Mouse (Mus musculus) liver, adult 2 months (tissue): ENCODE data around the gene Sntg2. TPM values are rescaled to one million over a fixed set of nuclear protein-coding genes. Genes with fewer than 3 reads are reported as not detected.

Source experiments
- DNase-seq: peaks from one replicate; pipeline ENCODE4 v3.0.0-alpha.2; 2011; ENCODE audit warnings: low read depth, low spot score; ENCODE audit errors: extremely low read depth
- H3K27ac ChIP-seq: fragments of 200-500 bp; replicated peaks from 2 replicates; pipeline ENCODE4 v1.5.1; 2012; ENCODE audit warnings: low read depth, mild to moderate bottlenecking, control low read depth, inconsistent platforms, low read length; ENCODE audit not compliant: insufficient read depth
- H3K27me3 ChIP-seq: fragments of 200-500 bp; 2 replicates; pipeline ENCODE4 v1.6.1; 2012; ENCODE audit warnings: mild to moderate bottlenecking, moderate library complexity, low read length, inconsistent platforms; ENCODE audit not compliant: control insufficient read depth, insufficient read depth
- H3K36me3 ChIP-seq: fragments of 200-500 bp; 2 replicates; pipeline ENCODE4 v1.6.1; 2012; ENCODE audit warnings: low read length, inconsistent platforms; ENCODE audit not compliant: control insufficient read depth, insufficient read depth
- H3K4me1 ChIP-seq: fragments of 200-500 bp; 2 replicates; pipeline ENCODE4 v1.6.1; 2011; ENCODE audit warnings: low read length; ENCODE audit not compliant: control insufficient read depth, insufficient read depth
- H3K4me3 ChIP-seq: fragments of 200-500 bp; 2 replicates; pipeline ENCODE4 v1.5.1; 2011; ENCODE audit warnings: low read depth, mild to moderate bottlenecking, control low read depth, low read length, moderate library complexity; ENCODE audit not compliant: insufficient read depth
- H3K79me2 ChIP-seq: fragments of 200-500 bp; 2 replicates; pipeline ENCODE4 v1.6.1; 2012; ENCODE audit warnings: inconsistent platforms, mild to moderate bottlenecking, low read length, moderate library complexity; ENCODE audit not compliant: control insufficient read depth, insufficient read depth
- H3K9ac ChIP-seq: fragments of 200-500 bp; 2 replicates; pipeline ENCODE4 v1.6.1; 2012; ENCODE audit warnings: low read depth, mild to moderate bottlenecking, control low read depth, inconsistent platforms, low read length
- CTCF ChIP-seq: fragments of 200-500 bp; IDR thresholded peaks from 2 replicates; pipeline ENCODE4 v1.5.1; 2011; ENCODE audit warnings: low read depth, low read length, control low read depth
- POLR2A ChIP-seq: fragments of 200-500 bp; IDR thresholded peaks from 2 replicates; pipeline ENCODE4 v1.6.1; 2011; ENCODE audit warnings: low read length, control low read depth; ENCODE audit not compliant: insufficient read depth; ENCODE audit errors: extremely low read depth
- WGBS: fragments of 180-500 bp; shearing (Covaris S2); methylation state at CpG from one replicate; pipeline ENCODE4 v1.1.7; 2018; 5-methylcytosine and 5-hydroxymethylcytosine counted together
- polyA plus RNA-seq: library from polyadenylated mRNA; depleted of rRNA; stranded (reverse); fragments of >200 nt; gene quantifications from 2 replicates; pipeline ENCODE4 v1.2.3, GENCODE M21; 2012
- total RNA-seq: library from RNA; depleted of rRNA; stranded (reverse); fragments of >200 nt; gene quantifications from 2 replicates; pipeline ENCODE4 v1.2.3, GENCODE M21; 2014

The Sntg2 gene
- total and polyA plus RNA-seq, 2 experiments = 4.6 to 15.7 TPM

DNA sequence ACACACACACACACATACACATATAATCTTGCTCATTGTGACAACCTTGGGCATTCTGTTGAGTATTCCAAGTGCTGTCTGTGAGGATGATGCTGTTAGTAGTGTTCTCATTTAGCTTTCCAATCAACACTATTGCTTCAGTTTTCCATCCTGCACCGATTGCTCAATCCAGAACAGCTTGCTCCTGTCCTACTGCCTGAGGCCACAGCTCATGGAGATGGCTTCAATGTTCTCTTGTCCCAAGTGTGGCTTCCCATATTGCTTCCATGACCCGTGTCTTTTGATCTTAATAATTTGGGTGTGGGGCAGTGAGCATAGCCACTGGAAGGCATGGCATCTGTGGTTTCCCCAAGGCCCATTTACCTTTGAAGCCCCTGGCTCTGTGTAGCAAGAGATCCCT is 162.8 kb downstream of the Sntg2 start:
- Histone ChIP-seq H3K9ac (no peak overlapping the region), H3K79me2 (no peaks in the 10 kb centered on the region), H3K4me1 (peaks cover 7% of the 10 kb centered on the region), H3K27ac (no peak overlapping the region), H3K4me3 (no peak overlapping the region), H3K27me3 (no peaks in the 10 kb centered on the region), H3K36me3 (peaks cover 2% of the 10 kb centered on the region)
- DNase-seq = no peak
- WGBS = 74% methylated on average over 2 of the region's 2 CpGs
- TF ChIP-seq POLR2A (no peak), CTCF (no peak)

DNA sequence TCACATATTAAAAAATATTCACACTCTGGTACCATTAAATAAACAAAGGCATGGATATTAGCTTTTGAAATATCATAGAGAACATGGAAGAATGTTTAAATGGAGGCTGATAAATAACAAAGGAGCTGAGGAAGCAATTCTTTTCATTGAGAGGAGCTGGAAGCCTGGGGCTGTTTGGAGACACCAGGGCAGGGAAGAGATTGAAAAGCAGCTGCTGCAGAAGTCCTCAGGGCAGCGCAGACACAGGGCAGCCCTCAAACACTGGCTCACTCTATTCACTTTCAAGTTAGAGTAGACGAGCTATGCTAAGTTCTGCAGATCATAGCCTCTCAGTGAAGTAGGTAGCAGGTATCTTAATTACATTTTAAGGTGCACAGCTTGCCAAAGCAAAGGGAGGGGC is 164.6 kb downstream of the Sntg2 start:
- H3K27ac ChIP-seq = no peak overlapping the region

DNA sequence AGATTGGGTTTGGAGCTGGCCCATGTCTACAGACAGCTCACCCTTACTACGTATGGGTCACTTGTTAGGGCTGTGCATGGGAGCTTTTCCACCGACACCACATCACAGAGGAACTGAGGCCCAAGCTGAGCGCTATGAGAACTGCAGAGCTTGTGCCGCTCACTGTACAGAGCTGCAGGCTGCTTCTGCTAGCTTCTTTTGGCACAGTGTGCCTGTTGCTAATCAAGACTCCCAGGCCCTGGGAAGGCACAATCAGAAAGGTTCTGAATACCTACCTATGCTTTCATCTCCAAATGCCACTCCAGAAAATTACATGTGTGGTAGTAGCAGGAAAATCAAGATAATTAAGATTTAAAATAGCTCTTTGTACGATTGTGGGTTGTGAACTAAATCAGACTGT is 165.1 kb downstream of the Sntg2 start:
- no peaks in the 10 kb centered on the region for H3K79me2 ChIP-seq
- H3K4me3 ChIP-seq = no peak overlapping the region
- TF ChIP-seq CTCF = no peak
- no peak for TF ChIP-seq POLR2A
- H3K4me1 ChIP-seq = no peaks in the 10 kb centered on the region
- H3K27me3 ChIP-seq = no peaks in the 10 kb centered on the region
- H3K36me3 ChIP-seq = peaks cover 2% of the 10 kb centered on the region
- WGBS = 85% methylated on average over 5 of the region's 5 CpGs
- no peak overlapping the region for H3K27ac ChIP-seq
- DNase-seq = no peak
- H3K9ac ChIP-seq = no peak overlapping the region

More for the DNA sequence above, 164.6 kb downstream of the Sntg2 start:
- no peaks in the 10 kb centered on the region for H3K27me3 ChIP-seq
- H3K4me3 ChIP-seq = no peak overlapping the region
- no peaks in the 10 kb centered on the region for H3K4me1 ChIP-seq
- H3K79me2 ChIP-seq = no peaks in the 10 kb centered on the region
- no peak for DNase-seq
- WGBS = 67% methylated on average over 2 of the region's 2 CpGs
- peaks cover 2% of the 10 kb centered on the region for H3K36me3 ChIP-seq
- no peak overlapping the region for H3K9ac ChIP-seq
- TF ChIP-seq CTCF (no peak), POLR2A (no peak)

DNA sequence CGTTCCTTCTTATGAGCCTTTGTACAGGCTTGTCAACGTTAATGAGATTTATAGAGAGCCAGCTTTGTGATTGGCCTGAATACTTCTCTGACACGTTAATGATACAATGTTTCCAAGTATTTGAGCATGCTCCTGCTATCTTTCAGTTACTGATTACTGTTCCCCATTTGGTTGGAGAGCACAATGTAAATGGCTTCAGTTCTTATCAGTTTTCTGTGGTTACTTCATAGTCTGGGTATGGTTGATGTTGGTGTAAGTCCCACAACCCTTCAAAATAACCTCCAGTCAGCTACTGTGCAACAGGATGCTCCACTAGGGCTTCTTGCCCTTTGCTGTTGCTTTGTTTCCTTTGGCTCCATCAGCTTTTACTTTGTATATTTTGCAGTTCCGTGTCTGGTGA is 168.7 kb downstream of the Sntg2 start:
- Histone ChIP-seq H3K27ac (no peak overlapping the region), H3K4me1 (peaks cover 10% of the 10 kb centered on the region), H3K27me3 (no peaks in the 10 kb centered on the region), H3K4me3 (no peak overlapping the region), H3K36me3 (no peaks in the 10 kb centered on the region; the same call in 1 of the 2 replicates), H3K79me2 (no peaks in the 10 kb centered on the region), H3K9ac (no peak overlapping the region)
- WGBS = 70% methylated on average over 4 of the region's 4 CpGs
- TF ChIP-seq POLR2A (no peak), CTCF (no peak)
- DNase-seq = no peak

DNA sequence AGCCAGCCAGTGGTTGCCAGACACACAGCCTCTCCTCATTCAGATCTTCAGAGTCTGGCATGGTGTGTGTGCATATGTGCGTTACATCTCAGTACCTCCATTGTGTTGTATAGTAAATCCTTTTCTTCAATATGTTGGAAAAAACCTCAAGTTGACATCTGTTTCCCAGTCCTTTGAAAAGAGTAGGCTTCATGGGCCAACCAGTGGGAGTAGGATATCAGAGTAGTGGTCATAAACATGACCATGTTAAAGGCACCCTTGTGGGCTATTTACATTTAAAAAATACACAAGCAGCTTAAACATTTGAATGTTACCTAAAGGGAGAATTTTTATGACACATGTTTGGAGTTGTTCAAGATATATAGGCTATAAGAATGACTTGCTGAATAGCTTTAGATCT is 170.4 kb downstream of the Sntg2 start:
- Histone ChIP-seq H3K27ac (no peak overlapping the region), H3K9ac (no peak overlapping the region), H3K4me1 (peaks cover 20% of the 10 kb centered on the region), H3K36me3 (no peaks in the 10 kb centered on the region; the same call in 1 of the 2 replicates), H3K79me2 (no peaks in the 10 kb centered on the region), H3K27me3 (no peaks in the 10 kb centered on the region), H3K4me3 (no peak overlapping the region)
- WGBS = 92% methylated on average over 1 of the region's 1 CpGs
- TF ChIP-seq POLR2A = no peak
- no peak for TF ChIP-seq CTCF
- no peak for DNase-seq

DNA sequence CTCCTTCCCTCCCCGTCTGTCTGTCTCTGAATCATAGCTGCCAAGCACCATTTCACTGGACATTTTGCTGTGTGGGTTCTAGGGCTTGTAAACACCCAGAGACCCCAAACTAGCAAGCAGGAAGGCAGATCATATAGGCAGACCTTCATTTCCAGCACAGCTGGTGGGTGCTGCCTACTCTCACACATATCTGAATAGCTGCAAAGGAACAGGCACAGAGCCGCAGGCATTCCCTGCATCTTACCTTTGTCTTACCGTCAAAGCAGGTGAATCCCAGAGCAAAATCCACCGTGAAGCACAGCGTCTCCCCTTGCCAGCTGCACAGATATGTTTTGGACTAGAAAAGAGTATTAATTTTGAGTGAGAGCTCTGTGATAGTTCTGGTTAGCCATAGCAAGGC is 172.1 kb downstream of the Sntg2 start:
- H3K9ac ChIP-seq = no peak overlapping the region
- peaks cover 20% of the 10 kb centered on the region for H3K4me1 ChIP-seq
- TF ChIP-seq POLR2A (no peak), CTCF (no peak)
- H3K36me3 ChIP-seq = no peaks in the 10 kb centered on the region
- WGBS = 70% methylated on average over 5 of the region's 5 CpGs
- H3K4me3 ChIP-seq = no peak overlapping the region
- H3K27ac ChIP-seq = no peak overlapping the region
- H3K27me3 ChIP-seq = no peaks in the 10 kb centered on the region
- DNase-seq = no peak
- H3K79me2 ChIP-seq = no peaks in the 10 kb centered on the region

DNA sequence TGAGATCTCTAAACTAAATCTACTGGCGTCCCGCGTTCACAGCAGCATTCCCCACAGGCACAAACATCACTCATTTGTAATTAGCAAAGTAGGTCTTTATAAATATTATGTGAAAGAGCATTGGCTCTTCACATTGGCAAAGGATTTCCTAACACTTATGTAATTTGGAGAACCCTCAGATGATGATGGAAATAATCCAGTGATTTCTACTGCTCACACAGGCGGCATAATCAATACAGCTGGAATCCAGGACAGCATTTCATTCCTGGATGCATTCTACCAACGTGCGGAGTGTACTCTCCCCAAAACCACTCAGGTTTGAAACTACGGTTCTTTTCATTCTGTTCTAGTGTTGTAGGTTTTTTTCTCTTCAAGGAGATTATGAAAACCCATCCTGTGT is 172.6 kb downstream of the Sntg2 start:
- DNase-seq = peak; percentile 91
- Histone ChIP-seq H3K4me3 (no peak overlapping the region), H3K36me3 (no peaks in the 10 kb centered on the region), H3K79me2 (no peaks in the 10 kb centered on the region), H3K27ac (peak overlapping the region; percentile 24; the same call in 1 of the 2 replicates), H3K27me3 (no peaks in the 10 kb centered on the region), H3K4me1 (peaks cover 20% of the 10 kb centered on the region), H3K9ac (no peak overlapping the region)
- WGBS = 22% methylated on average over 7 of the region's 7 CpGs
- TF ChIP-seq POLR2A = no peak
- no peak for TF ChIP-seq CTCF
